Mouse (Mus musculus): ENCODE measurements around the gene Rsph1.

- TF ChIP-seq CTCF (IDR thresholded peaks at IDR 0.05; ENCODE audit: borderline replicate concordance, insufficient read depth, low read length) (no peak), POLR2A (IDR thresholded peaks at IDR 0.05; ENCODE audit: low read depth, low read length) (no peak)
These were observed 31.9 kb downstream of the Rsph1 start for GRCm38 (mm10) chr17:31245321-31245720.
